Mouse (Mus musculus) embryonic facial prominence, embryonic 12.5 days (tissue): Measurements from ENCODE around the gene Acat2. TPM values are rescaled to one million over a fixed set of nuclear protein-coding genes. Genes with fewer than 3 reads are reported as not detected.
"Not testable (repeated sequence)": the region's sequence is repeated elsewhere in the genome, so short reads cannot be mapped to it uniquely, and the experiment has no call there.

ENCODE experiments used
- ATAC-seq: fragments of 200-750 bp; cut with Nextera tagmentation; 2 replicates; pipeline ENCODE4 v1.8.0; 2017; ENCODE audit not compliant: insufficient number of reproducible peaks, insufficient read depth, low FRiP score, low TSS enrichment
- H3K27ac ChIP-seq: fragments of 300-500 bp; sonication (generic); 2 replicates; pipeline ENCODE4 v1.5.1; 2016; ENCODE audit warnings: mild to moderate bottlenecking
- H3K27me3 ChIP-seq: fragments of 300-500 bp; sonication (generic); 2 replicates; pipeline ENCODE4 v1.6.1; 2016; ENCODE audit warnings: mild to moderate bottlenecking, moderate library complexity
- H3K36me3 ChIP-seq: fragments of 300-500 bp; sonication (generic); 2 replicates; pipeline ENCODE4 v1.6.1; 2016; ENCODE audit warnings: mild to moderate bottlenecking
- H3K4me1 ChIP-seq: fragments of 300-500 bp; sonication (generic); 2 replicates; pipeline ENCODE4 v1.6.1; 2016
- H3K4me2 ChIP-seq: fragments of 300-500 bp; sonication (generic); replicated peaks from 2 replicates; pipeline ENCODE4 v1.6.1; 2016; ENCODE audit warnings: mild to moderate bottlenecking, moderate library complexity
- H3K4me3 ChIP-seq: fragments of 300-500 bp; sonication (generic); 2 replicates; pipeline ENCODE4 v1.5.1; 2016; ENCODE audit warnings: mild to moderate bottlenecking
- H3K9ac ChIP-seq: fragments of 300-500 bp; sonication (generic); 2 replicates; pipeline ENCODE4 v1.6.1; 2016; ENCODE audit warnings: mild to moderate bottlenecking, moderate library complexity
- H3K9me3 ChIP-seq: fragments of 300-500 bp; sonication (generic); 2 replicates; pipeline ENCODE4 v1.6.1; 2016; ENCODE audit warnings: mild to moderate bottlenecking, moderate library complexity
- WGBS: fragments of 180-500 bp; shearing (Covaris S2); methylation state at CpG from one replicate; pipeline ENCODE4 v1.1.7; 2016; 5-methylcytosine and 5-hydroxymethylcytosine counted together
- polyA plus RNA-seq: library from polyadenylated mRNA; unstranded; fragments of >200 nt; fragmentation: Nextera tagmentation; extraction: Ambion mirVana; gene quantifications from 2 replicates; pipeline ENCODE4 v1.2.1, GENCODE M21; 2016

Acat2 gene
- polyA plus RNA-seq, 1 experiment from 2014 or later, result 284 TPM

- Histone ChIP-seq H3K4me2 (peak overlapping the region; percentile 82), H3K9ac (peak overlapping the region; percentile 94), H3K27me3 (no peaks in the 10 kb centered on the region), H3K36me3 (peaks cover 6% of the 10 kb centered on the region; the same call in 1 of the 2 replicates), H3K4me1 (peaks cover 6% of the 10 kb centered on the region; the same call in 1 of the 2 replicates), H3K27ac (peak overlapping the region; percentile 99), H3K9me3 (no peaks in the 10 kb centered on the region), H3K4me3 (peak overlapping the region; percentile 93)
- peak; percentile 80; the same call in 1 of the 2 replicates for ATAC-seq
- 0% methylated on average over 51 of the region's 51 CpGs for WGBS
Measured at GRCm38 (mm10) chr17:12992470-12992991, 32.0 kb upstream of the Acat2 start.

GRCm38 (mm10) chr17:12991635-12992358 lies 31.2 kb upstream of the Acat2 start:
- peak overlapping the region; percentile 82 for H3K4me2 ChIP-seq
- ATAC-seq, result peak; percentile 93
- H3K27ac ChIP-seq, result peak overlapping the region; percentile 99
- H3K36me3 ChIP-seq, result peaks cover 6% of the 10 kb centered on the region; the same call in 1 of the 2 replicates
- no peaks in the 10 kb centered on the region for H3K27me3 ChIP-seq
- WGBS, result 1% methylated on average over 84 of the region's 84 CpGs
- H3K9me3 ChIP-seq, result no peaks in the 10 kb centered on the region
- peak overlapping the region; percentile 93 for H3K4me3 ChIP-seq
- peaks cover 6% of the 10 kb centered on the region; the same call in 1 of the 2 replicates for H3K4me1 ChIP-seq
- H3K9ac ChIP-seq, result peak overlapping the region; percentile 94

DNA sequence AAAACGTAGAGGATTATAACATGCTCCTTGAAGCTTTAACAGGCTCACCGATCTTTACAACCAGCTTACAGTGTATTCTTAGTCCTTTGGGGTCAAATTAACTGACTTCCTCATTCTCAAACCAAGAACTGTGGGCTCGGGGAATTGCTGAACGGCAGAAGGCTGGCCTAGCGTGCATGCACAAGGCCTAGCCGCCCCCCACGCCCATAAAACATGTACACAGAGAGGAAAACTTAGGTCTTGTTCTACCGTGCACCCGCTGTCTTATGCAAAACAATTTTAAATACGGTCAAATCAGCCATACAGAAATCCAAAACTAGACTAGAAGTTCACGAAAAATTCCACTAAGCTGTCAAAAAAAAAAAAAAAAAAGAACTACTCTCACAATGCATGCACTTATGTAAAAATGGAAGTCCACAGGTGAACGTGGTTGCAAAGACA lies 30.7 kb upstream of the Acat2 start:
- no peaks in the 10 kb centered on the region for H3K9me3 ChIP-seq
- peak overlapping the region; percentile 93 for H3K4me3 ChIP-seq
- ATAC-seq, result no peak
- peaks cover 6% of the 10 kb centered on the region; the same call in 1 of the 2 replicates for H3K4me1 ChIP-seq
- peak overlapping the region; percentile 99 for H3K27ac ChIP-seq
- 1% methylated on average over 12 of the region's 12 CpGs for WGBS
- H3K4me2 ChIP-seq, result peak overlapping the region; percentile 82
- peaks cover 6% of the 10 kb centered on the region; the same call in 1 of the 2 replicates for H3K36me3 ChIP-seq
- peak overlapping the region; percentile 94 for H3K9ac ChIP-seq
- no peaks in the 10 kb centered on the region for H3K27me3 ChIP-seq

GRCm38 (mm10) chr17:12990567-12991145 lies 30.1 kb upstream of the Acat2 start:
- H3K36me3 ChIP-seq, result peaks cover 6% of the 10 kb centered on the region; the same call in 1 of the 2 replicates
- peak overlapping the region; percentile 99; the same call in 1 of the 2 replicates for H3K27ac ChIP-seq
- ATAC-seq, result no peak
- peak overlapping the region; percentile 93 for H3K4me3 ChIP-seq
- peak overlapping the region; percentile 70 for H3K9ac ChIP-seq
- no peaks in the 10 kb centered on the region for H3K27me3 ChIP-seq
- peaks cover 6% of the 10 kb centered on the region; the same call in 1 of the 2 replicates for H3K4me1 ChIP-seq
- WGBS, result 68% methylated on average over 8 of the region's 8 CpGs
- peak overlapping the region; percentile 82 for H3K4me2 ChIP-seq
- no peaks in the 10 kb centered on the region for H3K9me3 ChIP-seq

DNA sequence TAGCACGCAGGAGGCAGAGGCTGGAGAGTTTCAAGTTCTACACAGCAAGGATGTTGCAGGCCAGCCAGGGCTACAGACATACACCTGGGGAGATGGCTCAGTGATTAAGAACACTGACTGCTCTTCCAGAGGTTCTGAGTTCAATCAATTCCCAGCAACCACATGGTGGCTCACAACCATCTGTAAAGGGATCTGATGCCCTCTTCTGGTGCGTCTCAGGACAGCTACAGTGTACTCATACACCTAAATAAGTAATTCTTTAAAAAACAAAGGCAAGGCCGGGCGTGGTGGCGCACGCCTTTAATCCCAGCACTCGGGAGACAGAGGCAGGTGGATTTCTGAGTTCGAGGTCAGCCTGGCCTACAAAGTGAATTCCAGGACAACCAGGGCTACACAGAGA lies 27.5 kb upstream of the Acat2 start:
- not testable (repeated sequence) for H3K9me3 ChIP-seq, H3K9ac ChIP-seq, H3K27ac ChIP-seq, H3K4me2 ChIP-seq, H3K4me1 ChIP-seq, H3K27me3 ChIP-seq, H3K4me3 ChIP-seq, ATAC-seq
- 95% methylated on average over 8 of the region's 8 CpGs for WGBS
- H3K36me3 ChIP-seq, result peaks cover 27% of the 10 kb centered on the region

DNA sequence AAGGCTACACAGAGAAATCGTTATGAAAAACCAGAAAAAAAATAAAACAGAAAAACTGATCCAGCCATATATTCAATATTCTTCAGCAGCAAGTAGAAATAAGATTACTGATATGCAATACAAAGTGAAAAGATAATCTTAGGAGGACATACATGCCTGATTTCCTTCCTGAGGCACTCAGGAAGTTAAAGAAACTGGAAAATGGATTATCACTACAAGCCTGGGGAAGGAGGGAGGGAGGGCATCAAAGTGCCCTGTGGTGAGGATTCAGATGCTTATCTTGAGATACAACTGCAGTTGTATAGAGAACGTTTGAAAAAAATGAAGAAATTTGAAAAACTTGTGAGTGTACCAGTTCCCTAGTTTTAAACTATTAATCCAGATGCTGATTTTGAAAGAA lies 23.4 kb upstream of the Acat2 start:
- WGBS, result 72% methylated on average over 2 of the region's 2 CpGs
- H3K36me3 ChIP-seq, result peaks cover 57% of the 10 kb centered on the region
- H3K9me3 ChIP-seq, result no peaks in the 10 kb centered on the region
- ATAC-seq, result no peak
- no peak overlapping the region for H3K4me3 ChIP-seq
- no peaks in the 10 kb centered on the region for H3K4me1 ChIP-seq
- H3K27ac ChIP-seq, result no peak overlapping the region
- no peak overlapping the region for H3K9ac ChIP-seq
- no peaks in the 10 kb centered on the region for H3K27me3 ChIP-seq
- H3K4me2 ChIP-seq, result no peak overlapping the region

GRCm38 (mm10) chr17:12978546-12978945 lies 18.0 kb upstream of the Acat2 start:
- Histone ChIP-seq H3K27me3 (no peaks in the 10 kb centered on the region), H3K27ac (no peak overlapping the region), H3K9ac (no peak overlapping the region), H3K4me1 (no peaks in the 10 kb centered on the region), H3K4me3 (no peak overlapping the region), H3K36me3 (peaks cover 65% of the 10 kb centered on the region), H3K4me2 (no peak overlapping the region), H3K9me3 (no peaks in the 10 kb centered on the region)
- 97% methylated on average over 1 of the region's 1 CpGs for WGBS
- ATAC-seq, result no peak

DNA sequence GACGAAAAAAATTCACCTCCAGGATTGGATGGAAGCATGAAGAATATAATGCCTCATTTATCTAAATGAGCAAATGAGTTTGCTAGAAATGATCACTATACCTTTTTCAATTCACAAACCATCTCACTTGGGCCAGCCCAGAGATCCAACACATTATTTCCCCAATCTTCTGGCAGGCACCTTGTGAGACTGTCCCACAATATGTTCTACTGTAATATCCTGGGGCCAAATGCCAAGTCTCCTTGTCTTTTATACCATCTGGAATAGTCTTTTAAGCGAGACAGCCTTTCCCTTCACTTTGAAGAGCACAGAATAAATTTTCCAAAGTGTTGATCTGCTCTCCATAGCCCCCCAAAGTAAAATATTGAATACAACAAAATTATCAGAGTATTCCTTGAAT lies 13.3 kb upstream of the Acat2 start:
- H3K36me3 ChIP-seq, result peaks cover 49% of the 10 kb centered on the region
- no peak overlapping the region for H3K4me2 ChIP-seq

GRCm38 (mm10) chr17:12967173-12967572 lies 6.6 kb upstream of the Acat2 start:
- ATAC-seq, result no peak
- peaks cover 35% of the 10 kb centered on the region for H3K36me3 ChIP-seq
- no peak overlapping the region for H3K27ac ChIP-seq
- no peak overlapping the region for H3K9ac ChIP-seq
- H3K9me3 ChIP-seq, result no peaks in the 10 kb centered on the region
- no peaks in the 10 kb centered on the region for H3K4me1 ChIP-seq
- no peak overlapping the region for H3K4me3 ChIP-seq
- no peak overlapping the region for H3K4me2 ChIP-seq
- WGBS, result 87% methylated on average over 2 of the region's 2 CpGs
- no peaks in the 10 kb centered on the region for H3K27me3 ChIP-seq

More for the DNA sequence above, 13.3 kb upstream of the Acat2 start:
- H3K27ac ChIP-seq, result no peak overlapping the region
- H3K4me1 ChIP-seq, result no peaks in the 10 kb centered on the region
- no peak for ATAC-seq
- H3K9ac ChIP-seq, result no peak overlapping the region
- no peaks in the 10 kb centered on the region for H3K27me3 ChIP-seq
- H3K9me3 ChIP-seq, result no peaks in the 10 kb centered on the region
- WGBS, result 86% methylated on average over 2 of the region's 2 CpGs
- H3K4me3 ChIP-seq, result no peak overlapping the region

- ATAC-seq, result no peak
- H3K9ac ChIP-seq, result no peak overlapping the region
- H3K27me3 ChIP-seq, result no peaks in the 10 kb centered on the region
- H3K36me3 ChIP-seq, result peaks cover 23% of the 10 kb centered on the region
- H3K4me3 ChIP-seq, result no peak overlapping the region
- no peak overlapping the region for H3K4me2 ChIP-seq
- H3K9me3 ChIP-seq, result no peaks in the 10 kb centered on the region
- 88% methylated on average over 3 of the region's 3 CpGs for WGBS
- H3K4me1 ChIP-seq, result peaks cover 7% of the 10 kb centered on the region; the same call in 1 of the 2 replicates
- H3K27ac ChIP-seq, result peak overlapping the region; percentile 17; the same call in 1 of the 2 replicates
Measured at GRCm38 (mm10) chr17:12963476-12963875, 2.9 kb upstream of the Acat2 start.

- 33% methylated on average over 2 of the region's 2 CpGs for WGBS
- H3K36me3 ChIP-seq, result peaks cover 19% of the 10 kb centered on the region
- not testable (repeated sequence) for ATAC-seq, H3K9me3 ChIP-seq, H3K27me3 ChIP-seq, H3K27ac ChIP-seq, H3K9ac ChIP-seq, H3K4me3 ChIP-seq, H3K4me1 ChIP-seq
- H3K4me2 ChIP-seq, result peak overlapping the region; percentile 42
Measured at GRCm38 (mm10) chr17:12959377-12959776, 1.2 kb downstream of the Acat2 start.
